Mouse (Mus musculus) spleen, adult 12 weeks (tissue): ENCODE measurements around the gene P4ha1.

ENCODE experiments used
- DNase-seq: peaks from one replicate; pipeline ENCODE4 v3.0.0; 2022; ENCODE audit warnings: low spot score

Gene P4ha1

DNA sequence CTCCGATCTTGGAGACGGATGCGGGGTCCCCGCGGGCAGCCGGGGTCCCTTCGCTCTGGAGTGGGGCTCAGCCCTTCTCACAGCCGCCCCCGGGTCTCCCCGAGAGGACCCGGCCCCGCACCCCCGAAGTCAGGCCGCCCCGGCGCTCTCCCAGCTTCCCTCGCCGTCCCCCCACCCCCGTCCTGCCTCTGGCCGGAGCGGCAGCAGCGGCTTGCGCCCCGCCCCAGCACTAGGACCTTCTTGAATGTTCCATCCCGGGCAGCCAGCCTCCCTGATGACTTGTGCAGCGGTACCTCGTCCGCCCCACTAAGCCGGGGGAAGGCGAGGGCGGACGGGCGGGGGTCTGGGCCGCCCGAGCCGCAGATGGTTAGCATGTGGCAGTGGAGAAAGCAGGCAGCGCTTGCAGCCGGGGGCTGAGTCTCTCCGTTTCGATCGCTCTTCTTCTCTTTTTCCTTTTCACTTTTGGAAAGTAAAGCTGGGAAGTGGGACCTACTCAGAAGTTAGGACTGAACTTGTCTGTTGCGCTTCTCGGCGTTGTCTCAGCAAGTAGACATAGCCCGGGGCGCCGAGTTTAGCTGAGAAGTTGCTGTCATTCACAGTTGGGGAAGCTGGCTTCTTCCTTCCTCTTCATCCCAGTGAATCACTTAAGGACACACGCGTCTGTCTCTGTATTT is 529 bp downstream of the P4ha1 start:
- DNase-seq: peak; percentile 51

GRCm38 (mm10) chr10:59324311-59325165 is 1.4 kb downstream of the P4ha1 start:
- no peak for DNase-seq

DNA sequence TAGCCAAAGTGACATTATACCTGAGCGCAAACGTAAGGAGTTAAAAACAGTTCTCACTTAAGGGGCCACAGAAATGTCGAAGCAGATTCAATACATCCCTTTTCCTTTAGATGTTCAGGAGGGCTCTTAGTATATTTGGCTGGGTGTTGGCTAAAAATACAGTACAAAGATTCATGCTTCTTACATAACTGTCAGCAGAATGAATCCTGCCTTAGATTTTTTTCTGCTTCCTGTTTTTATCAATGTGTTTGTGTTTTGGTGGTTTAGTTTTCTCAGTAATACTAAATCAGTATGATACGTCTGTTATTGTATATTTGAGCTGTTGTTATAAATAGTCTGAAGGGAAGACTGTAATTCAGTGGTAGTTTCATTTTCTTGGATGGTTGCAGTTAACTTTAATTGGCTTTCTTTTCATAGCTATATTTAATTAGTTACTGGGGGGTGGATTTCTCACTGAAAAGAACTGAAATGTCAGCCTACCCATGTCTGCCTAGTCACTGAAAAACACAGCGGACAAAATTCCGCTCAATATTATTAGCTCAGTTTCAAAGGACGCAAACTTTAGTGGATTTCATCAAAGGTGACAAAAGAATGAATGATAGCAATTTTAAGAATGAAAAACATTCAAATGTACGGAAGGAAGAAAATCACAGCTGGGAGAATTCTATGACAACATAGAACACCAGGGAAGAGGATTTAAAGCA is 3.7 kb downstream of the P4ha1 start:
- no peak for DNase-seq

GRCm38 (mm10) chr10:59327316-59327710 is 4.2 kb downstream of the P4ha1 start:
- no peak for DNase-seq

- DNase-seq: no peak
These were observed 8.6 kb downstream of the P4ha1 start for GRCm38 (mm10) chr10:59331546-59332256.

DNA sequence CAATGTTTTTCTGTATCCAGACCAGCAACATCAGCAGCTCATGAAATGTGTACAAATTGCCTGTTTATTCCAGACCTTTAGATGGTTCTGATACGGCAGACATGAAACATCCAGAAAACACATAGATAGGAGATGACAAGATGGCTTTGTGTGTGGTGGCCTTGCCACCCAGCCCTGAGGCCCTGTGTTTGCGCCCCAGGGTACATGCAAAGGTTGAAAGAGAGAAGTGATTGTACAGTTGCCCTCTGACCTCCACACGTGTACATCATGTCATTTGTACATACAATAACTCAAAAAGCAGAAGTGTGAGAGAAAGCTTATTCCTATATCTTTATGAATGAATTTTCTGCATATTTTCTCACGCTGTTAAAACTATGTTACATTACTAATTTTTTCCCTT is 10.3 kb downstream of the P4ha1 start:
- no peak for DNase-seq

DNA sequence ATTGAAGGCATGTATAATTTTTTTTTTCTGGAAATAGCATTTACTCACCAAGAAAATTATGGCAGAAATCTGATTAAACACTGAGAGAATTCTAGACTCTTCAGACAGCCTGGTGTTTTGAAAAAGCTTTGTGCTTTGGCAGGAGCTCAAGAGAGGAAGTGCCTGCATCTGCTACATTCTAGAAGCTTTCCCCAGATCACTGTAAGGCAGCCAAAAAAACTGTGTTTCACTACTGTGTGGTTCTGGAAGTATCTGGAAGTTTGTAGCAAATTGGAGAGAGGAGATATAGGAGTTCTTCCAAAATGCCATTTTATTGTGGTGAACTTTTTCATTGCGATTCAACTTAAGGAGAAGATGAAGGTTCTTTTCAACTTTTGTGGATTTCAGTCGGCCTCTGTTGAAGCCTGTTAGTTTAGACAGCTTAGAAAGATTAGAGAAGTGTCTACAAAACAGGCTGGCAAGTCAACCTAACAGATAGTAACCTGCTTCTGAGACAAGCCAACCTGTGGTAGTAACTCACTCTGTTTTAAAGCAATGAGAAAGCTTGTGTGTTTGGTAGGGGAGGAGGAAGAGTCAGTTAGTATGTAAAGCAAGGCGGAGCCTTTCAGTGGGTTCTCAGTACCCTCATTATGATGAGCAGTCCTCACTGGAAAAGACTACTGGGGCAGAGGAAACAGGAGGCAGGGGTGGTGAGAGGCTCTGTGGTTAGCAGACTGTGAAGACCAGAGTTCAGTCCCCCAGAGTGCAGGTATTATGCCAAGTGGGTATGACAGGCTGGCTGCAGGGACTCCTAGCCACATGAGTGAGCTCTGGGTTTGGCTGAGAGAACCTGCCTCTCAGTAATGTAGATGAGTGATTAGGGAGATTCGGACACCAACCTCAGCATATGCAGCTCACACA is 12.1 kb downstream of the P4ha1 start:
- no peak for DNase-seq

DNA sequence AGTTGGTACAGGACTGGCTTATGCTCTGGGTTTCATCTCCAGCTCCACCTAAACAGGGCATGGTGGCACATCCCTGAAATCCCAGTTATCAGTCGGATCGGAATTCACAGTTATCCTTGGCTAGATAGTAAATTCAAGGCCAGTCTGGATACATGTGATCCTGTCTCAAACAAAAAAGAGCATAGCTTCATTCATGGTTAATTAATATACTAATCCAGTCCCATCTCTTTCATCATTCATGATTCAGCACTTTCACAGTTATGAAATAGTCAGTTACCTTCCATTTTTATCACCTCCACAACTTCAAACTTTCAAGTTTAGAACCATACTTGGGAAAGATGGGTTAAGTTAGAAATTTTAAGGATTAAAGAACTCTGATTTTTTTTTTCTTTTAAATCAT is 13.0 kb downstream of the P4ha1 start:
- no peak for DNase-seq

DNA sequence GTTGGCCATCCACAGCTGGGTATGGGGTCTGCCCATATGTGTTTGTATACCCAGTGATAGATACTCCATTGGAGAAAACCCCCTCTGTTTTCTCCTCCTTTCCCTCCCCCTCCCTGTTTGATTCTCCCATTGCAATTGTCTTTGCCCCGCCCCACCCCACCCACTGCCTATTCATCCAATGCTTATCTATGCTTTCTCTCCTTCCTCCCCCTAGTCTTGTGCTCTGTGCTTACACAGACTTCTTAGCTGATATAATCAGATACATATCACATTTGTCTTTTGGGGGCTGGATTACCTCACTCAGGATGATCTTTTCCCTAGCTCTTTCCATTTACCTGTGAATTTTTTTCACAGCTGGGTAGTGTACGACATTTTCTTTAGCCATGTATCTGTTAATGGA is 23.5 kb downstream of the P4ha1 start:
- no peak for DNase-seq

GRCm38 (mm10) chr10:59348200-59348599 is 25.1 kb downstream of the P4ha1 start:
- DNase-seq: peak; percentile 30

DNA sequence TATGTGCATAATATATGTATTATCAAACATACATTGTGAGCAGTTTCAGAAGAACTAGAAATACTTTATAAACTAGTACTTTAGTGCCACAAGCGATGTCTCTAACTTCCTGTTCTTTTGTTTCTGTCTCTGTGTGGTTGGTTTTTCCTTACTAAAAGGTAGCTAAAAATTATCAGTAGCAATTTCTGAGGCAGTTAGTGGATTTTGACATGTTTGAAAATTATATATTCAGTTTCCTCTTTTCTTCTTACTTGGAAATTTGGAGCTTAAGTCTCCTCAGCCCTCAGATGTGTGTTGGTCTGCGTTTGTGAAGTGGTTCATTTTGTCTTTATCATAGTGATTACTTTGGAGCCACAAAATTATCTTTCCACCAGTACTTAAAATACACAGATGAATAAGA is 26.4 kb downstream of the P4ha1 start:
- DNase-seq: no peak

DNA sequence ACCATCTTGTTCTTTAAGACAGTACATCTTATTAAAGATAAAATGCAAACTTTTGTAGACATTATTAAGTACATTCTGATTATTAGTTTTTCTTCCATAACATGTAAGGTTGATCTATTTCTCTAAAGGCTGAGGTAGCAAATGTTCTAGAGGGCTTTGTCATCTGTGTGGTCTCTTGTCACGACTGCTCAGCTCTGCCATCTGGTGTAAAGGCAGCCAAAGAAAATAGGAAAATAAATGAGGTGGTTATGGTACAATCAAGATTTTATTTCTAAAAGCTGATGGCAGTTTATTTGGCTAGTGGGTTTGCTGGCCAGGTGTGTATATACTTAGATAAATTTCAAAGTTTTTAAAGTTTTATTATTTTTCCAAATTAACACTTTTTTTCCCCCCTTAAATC is 30.0 kb downstream of the P4ha1 start:
- no peak for DNase-seq

GRCm38 (mm10) chr10:59354120-59354519 is 31.0 kb downstream of the P4ha1 start:
- no peak for DNase-seq

DNA sequence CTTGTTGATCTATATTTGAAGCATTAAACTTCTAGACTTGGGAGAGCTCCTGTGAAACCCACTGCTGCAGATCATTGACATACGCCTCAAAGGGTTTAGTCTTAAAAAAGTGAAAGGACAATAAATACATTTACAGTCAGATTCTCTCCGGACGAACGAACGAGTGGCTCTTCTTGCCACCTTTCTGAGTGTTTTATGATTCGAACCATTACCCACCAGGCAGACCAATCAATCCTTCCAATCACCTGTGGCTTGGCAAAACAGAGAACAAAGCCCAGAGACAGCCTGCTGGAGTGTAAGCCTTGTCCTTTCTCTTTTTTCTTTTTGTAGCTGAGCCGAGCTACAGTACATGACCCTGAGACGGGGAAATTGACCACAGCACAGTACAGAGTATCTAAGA is 31.9 kb downstream of the P4ha1 start:
- DNase-seq: no peak

DNA sequence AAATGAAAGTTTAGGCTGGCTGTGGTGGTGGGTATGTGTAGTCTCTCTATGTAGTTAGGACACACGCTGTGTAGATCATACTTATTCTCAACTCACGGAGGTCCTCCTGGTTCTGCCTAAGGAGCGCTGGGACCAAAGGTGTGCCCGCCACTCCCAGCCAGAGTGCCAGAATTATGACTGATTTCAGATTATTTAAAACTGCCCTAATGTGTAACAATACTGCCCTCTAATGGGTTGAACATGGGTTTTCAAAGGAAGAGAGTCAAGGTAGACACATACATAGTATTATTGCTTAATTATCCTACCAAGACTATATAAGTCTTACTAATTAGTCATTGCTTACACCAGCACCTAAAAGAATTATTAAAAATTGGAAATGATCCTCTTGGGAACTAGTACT is 35.6 kb downstream of the P4ha1 start:
- DNase-seq: no peak

DNA sequence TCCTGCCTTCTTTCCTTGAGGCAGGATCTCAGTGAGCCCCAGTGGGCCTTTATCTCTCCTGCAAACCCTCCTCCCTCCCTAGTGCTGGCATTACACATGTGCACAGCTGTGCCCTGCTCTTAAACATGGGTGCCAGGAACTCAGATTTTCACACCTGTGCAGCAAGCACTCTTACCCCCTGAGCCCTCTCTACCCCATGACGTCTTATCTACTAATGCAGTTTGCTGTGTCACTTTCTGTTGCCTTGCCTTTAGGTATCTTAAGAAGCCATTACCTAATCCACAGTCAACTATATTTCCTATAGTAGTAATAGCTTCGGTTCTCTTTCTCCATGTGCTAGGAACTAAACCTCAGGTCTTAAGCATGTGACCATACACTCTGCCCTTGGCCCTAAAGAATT is 40.1 kb downstream of the P4ha1 start:
- DNase-seq: no peak

GRCm38 (mm10) chr10:59364551-59364950 is 41.5 kb downstream of the P4ha1 start:
- DNase-seq: no peak

DNA sequence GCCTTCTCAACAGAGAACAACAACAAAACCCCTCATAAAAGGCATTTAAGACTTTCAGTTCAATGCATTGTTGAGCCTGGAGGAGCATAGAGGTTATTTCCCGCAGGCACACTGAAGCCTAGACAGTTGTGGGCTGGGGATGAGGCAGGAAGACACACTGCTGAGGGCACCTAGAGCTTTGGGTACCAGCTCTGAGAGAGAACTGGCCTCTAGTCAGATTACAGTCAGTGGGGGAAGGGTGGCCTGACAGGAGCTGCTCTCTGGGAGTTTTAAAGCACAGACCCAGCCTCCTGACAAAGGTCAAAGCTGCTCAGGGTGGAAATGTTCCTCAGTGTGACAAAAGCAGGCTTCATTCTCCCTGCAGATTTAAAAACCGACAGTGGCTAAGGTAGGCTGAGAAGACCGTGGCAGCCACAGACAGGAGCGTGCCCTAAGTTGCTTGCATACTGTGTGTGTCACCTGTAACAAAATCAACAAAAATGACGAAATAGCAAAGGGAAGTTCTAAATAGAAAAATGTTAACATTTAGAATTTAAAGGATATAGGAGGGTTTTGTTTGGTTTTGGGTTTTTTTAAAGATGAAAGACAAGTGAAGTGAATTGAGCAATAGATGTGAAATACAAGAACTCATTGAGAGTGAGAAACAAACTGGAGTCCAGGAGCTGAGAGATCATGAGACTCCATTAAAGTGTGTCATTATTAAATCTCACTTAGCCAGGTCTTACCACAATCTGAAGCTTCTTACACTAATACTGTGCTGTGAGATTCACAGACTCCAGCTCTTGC is 42.9 kb downstream of the P4ha1 start:
- DNase-seq: no peak

- no peak for DNase-seq
These were observed 43.6 kb downstream of the P4ha1 start for GRCm38 (mm10) chr10:59366746-59367145.

GRCm38 (mm10) chr10:59367206-59367605 is 44.1 kb downstream of the P4ha1 start:
- no peak for DNase-seq

DNA sequence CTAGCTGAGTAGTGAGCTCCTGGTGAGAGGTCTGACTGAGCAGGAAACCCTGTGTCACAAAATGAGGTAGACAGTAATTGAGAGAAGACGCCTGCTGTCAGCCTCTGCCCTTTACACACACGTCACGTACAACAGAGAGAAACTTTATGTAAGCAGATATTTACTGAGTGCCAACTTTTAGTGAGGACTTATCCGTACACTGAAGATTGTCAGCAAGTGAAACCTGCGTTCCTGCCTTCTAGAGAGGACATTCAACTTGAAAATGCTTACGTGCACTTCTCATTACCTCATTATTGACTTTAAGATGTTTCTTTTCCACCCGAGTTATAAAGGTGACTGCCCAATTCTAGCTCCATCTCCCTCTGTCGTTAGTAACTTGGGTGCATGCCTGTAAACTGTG is 45.6 kb downstream of the P4ha1 start:
- DNase-seq: no peak
